Mouse (Mus musculus) heart, embryonic 10.5 days (tissue): Measurements from ENCODE around the gene Dexi. TPM values are rescaled to one million over a fixed set of nuclear protein-coding genes. Genes with fewer than 3 reads are reported as not detected.

Experiments
- DNase-seq: peaks from one replicate; pipeline ENCODE4 v3.0.0-alpha.2; 2017; ENCODE audit warnings: low spot score
- H3K27ac ChIP-seq: fragments of 300-500 bp; sonication (generic); 2 replicates; pipeline ENCODE4 v1.5.1; 2016; ENCODE audit warnings: mild to moderate bottlenecking
- H3K27me3 ChIP-seq: fragments of 300-500 bp; sonication (generic); 2 replicates; pipeline ENCODE4 v1.6.1; 2016; ENCODE audit warnings: mild to moderate bottlenecking; ENCODE audit not compliant: poor library complexity, insufficient read depth, severe bottlenecking
- H3K36me3 ChIP-seq: fragments of 300-500 bp; sonication (generic); 2 replicates; pipeline ENCODE4 v1.6.1; 2016; ENCODE audit warnings: mild to moderate bottlenecking, moderate library complexity
- H3K4me1 ChIP-seq: fragments of 300-500 bp; sonication (generic); 2 replicates; pipeline ENCODE4 v1.6.1; 2016; ENCODE audit warnings: mild to moderate bottlenecking
- H3K4me3 ChIP-seq: fragments of 300-500 bp; sonication (generic); 2 replicates; pipeline ENCODE4 v1.5.1; 2016; ENCODE audit warnings: mild to moderate bottlenecking, moderate library complexity
- H3K9me3 ChIP-seq: fragments of 300-500 bp; sonication (generic); 2 replicates; pipeline ENCODE4 v1.6.1; 2016; ENCODE audit warnings: mild to moderate bottlenecking, moderate library complexity
- WGBS: fragments of 180-500 bp; shearing (Covaris S2); methylation state at CpG from one replicate; pipeline ENCODE4 v1.1.7; 2016; 5-methylcytosine and 5-hydroxymethylcytosine counted together
- polyA plus RNA-seq: library from polyadenylated mRNA; unstranded; fragments of >200 nt; fragmentation: Nextera tagmentation; extraction: Ambion mirVana; gene quantifications from 2 replicates; pipeline ENCODE4 v1.2.1, GENCODE M21; 2016

Gene Dexi
- polyA plus RNA-seq, 1 experiment from 2014 or later: 13.8 TPM

DNA sequence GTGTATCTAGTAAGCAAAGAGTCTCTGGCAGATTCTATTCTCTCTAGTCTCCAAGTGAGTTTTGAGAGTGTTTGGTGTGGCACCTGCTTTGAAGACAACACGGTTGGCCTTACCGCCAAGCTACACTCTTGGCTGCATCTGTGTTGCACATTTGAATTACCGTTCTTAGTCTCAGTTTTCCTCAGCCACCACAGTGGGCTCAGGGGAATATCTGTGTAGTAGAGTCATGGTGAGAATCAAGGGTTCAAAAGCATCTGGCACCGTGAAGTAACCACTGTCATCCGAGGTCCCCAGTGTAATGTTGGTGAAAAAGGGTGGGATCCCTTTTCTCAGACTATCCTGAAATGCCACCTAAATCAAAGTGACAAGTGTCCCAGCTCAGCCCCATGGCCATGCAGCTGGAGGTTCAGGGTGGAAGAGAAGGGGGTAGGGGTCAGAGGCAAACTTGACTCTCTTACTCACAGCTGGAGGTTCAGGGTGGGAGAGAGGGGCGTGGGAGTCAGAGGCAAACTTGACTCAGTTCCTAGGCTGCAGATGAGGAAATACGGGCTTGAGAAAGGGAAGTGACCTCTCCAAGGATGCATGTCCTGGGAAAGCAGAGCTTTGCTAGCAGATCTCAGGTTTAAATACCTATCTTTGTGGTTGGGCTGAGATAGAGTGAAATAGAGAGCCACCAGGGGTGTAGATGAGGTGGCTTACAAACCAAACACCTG lies 53.9 kb downstream of the Dexi start:
- no peaks in the 10 kb centered on the region for H3K9me3 ChIP-seq
- 74% methylated on average over 7 of the region's 7 CpGs for WGBS
- no peak overlapping the region for H3K27ac ChIP-seq
- H3K4me3 ChIP-seq: no peak overlapping the region
- H3K4me1 ChIP-seq: peaks cover 12% of the 10 kb centered on the region
- peaks cover 39% of the 10 kb centered on the region for H3K27me3 ChIP-seq
- DNase-seq: no peak
- H3K36me3 ChIP-seq: no peaks in the 10 kb centered on the region

DNA sequence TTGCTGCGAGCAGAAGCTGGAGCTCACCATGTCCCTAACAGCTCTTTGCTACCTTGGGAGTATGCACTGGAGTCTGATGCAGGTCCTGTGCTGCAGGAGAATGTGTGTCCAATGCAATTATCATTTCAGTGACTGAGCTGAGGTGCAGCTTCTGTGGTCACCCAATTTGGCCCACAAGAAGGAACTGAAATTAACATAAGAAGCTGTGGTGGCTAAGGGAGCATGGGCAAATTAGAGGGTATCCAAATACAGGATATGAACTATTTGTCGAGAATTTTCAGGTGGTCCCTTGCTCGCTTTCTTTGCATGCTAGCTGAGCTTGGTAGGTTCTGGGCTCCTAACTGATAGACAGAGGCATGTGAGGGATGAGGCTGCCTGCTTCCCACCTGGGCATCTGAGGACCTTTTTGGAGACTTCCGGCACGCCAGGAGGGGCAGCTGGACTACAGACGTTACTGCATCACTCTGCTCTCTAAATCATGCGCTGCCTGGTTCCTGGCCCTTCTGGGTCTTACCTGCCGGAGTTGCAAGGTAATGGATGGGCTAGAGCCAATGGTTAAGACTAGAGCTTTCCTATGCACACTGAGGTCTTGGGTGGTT lies 54.9 kb downstream of the Dexi start:
- Histone ChIP-seq H3K4me1 (peaks cover 12% of the 10 kb centered on the region), H3K27me3 (peaks cover 39% of the 10 kb centered on the region), H3K9me3 (no peaks in the 10 kb centered on the region), H3K4me3 (no peak overlapping the region), H3K27ac (no peak overlapping the region), H3K36me3 (no peaks in the 10 kb centered on the region)
- DNase-seq: no peak
- WGBS: 82% methylated on average over 8 of the region's 8 CpGs

DNA sequence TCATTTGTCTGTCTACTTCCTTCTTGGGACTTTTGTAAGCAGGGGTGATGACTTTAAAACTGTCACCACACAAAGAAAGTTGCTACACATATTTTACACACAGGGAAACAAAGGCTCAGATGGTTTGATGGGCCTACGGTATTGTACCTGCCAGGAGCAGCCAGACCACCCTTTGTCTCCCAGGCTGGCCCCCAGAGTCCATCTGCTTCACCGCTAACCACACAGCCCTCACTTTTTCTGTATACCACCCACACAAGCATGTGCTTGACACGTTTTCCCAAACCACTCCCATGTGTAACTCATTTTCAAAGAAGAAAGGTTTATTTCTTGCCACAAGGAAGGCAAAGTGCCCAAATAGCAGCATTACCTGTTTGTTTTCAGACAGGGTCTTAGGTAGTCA lies 55.9 kb downstream of the Dexi start:
- H3K27ac ChIP-seq: no peak overlapping the region
- H3K27me3 ChIP-seq: peaks cover 39% of the 10 kb centered on the region
- peaks cover 12% of the 10 kb centered on the region for H3K4me1 ChIP-seq
- no peak for DNase-seq
- no peak overlapping the region for H3K4me3 ChIP-seq
- no peaks in the 10 kb centered on the region for H3K9me3 ChIP-seq
- WGBS: 75% methylated on average over 3 of the region's 3 CpGs
- no peaks in the 10 kb centered on the region for H3K36me3 ChIP-seq

DNA sequence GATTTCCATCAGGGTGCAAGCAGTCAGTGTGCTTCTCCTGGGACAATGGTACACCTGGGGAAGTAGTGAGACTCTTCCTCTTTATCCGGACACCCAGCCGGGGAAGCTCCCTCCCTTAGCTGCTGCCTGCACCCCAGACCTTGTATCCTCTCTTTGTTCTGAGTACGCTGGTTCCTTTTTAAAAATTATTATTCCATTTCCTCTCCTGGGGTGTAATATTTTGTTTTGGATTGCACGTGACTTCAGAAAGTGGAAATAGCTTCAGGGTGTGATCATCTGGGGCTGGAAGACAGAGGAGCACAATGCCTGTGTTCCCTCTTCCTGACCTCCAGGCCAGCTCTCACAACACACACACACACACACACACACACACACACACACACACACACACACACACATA lies 60.5 kb downstream of the Dexi start:
- no peak overlapping the region for H3K4me3 ChIP-seq
- DNase-seq: no peak
- H3K27ac ChIP-seq: no peak overlapping the region
- H3K27me3 ChIP-seq: no peaks in the 10 kb centered on the region
- H3K36me3 ChIP-seq: no peaks in the 10 kb centered on the region
- 66% methylated on average over 4 of the region's 4 CpGs for WGBS
- H3K4me1 ChIP-seq: no peaks in the 10 kb centered on the region
- H3K9me3 ChIP-seq: no peaks in the 10 kb centered on the region

DNA sequence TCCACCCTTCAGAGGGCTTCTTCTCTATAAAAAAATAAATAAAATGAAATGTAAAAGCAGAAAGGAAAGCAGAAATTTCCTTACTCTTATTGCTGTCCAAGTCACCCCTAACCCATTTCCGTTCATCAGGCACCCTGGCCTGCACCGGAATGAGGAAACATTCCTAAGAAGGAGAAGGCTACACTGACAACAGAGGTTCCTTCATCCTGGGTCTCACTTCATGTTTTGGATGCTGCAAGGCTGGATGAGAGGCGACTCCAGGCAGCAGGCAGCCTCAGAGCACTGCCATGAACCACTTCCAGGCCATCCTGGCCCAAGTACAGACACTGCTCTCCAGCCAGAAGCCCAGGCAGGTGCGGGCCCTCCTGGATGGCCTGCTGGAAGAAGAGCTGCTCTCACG lies 63.0 kb downstream of the Dexi start, which contains the start of gene Ciita:
Gene Ciita, plus strand, starts transcription at position 203 of the 400 bp plus-strand sequence.
- no peaks in the 10 kb centered on the region for H3K9me3 ChIP-seq
- no peaks in the 10 kb centered on the region for H3K27me3 ChIP-seq
- no peaks in the 10 kb centered on the region for H3K4me1 ChIP-seq
- no peaks in the 10 kb centered on the region for H3K36me3 ChIP-seq
- DNase-seq: no peak
- 65% methylated on average over 5 of the region's 5 CpGs for WGBS
- no peak within 1 kb of the TSS for H3K27ac ChIP-seq
- no peak within 1 kb of the TSS for H3K4me3 ChIP-seq

DNA sequence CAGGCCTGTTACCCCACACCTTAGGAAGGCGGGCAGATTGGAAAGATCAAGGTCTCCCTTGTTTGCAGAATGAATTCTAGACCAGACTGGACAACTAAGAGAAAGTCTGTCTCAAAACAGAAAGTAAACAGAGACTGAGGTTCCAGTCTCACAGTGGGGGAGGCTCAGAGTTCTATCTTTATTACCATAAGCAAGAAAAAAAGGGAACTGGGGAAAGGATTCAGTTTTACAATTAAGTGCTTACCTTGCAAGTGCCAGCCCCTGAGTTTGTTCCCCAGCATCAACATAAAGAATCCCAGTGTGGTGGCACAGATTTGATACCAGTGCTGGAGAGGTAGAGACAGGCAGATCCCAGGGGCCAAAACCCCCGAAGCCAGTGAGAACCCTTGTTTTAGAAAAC lies 66.9 kb downstream of the Dexi start:
- WGBS: 66% methylated on average over 2 of the region's 2 CpGs
- no peak for DNase-seq
- H3K9me3 ChIP-seq: no peaks in the 10 kb centered on the region
- H3K4me1 ChIP-seq: no peaks in the 10 kb centered on the region
- H3K27me3 ChIP-seq: no peaks in the 10 kb centered on the region
- H3K27ac ChIP-seq: no peak overlapping the region
- no peak overlapping the region for H3K4me3 ChIP-seq
- no peaks in the 10 kb centered on the region for H3K36me3 ChIP-seq

DNA sequence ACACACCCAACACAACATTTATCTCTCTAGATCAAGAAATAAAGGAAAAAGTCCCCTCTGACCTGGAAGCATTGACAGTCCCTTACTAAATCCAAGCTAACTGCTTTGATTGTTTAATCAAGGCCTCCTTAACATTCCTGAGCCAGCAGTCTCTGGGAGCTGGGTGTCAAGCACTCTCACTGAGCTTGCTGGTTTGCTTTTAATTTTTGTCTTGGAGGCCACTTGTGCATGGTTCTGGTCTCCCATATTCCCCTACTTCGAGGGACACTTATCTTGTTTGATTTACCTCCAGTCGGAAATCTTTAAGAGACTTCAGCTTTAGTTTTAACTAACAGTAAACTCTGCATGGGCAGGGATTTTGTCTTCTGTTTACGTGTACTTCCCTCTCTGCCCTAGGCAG lies 67.9 kb downstream of the Dexi start:
- Histone ChIP-seq H3K4me3 (no peak overlapping the region), H3K9me3 (no peaks in the 10 kb centered on the region), H3K4me1 (no peaks in the 10 kb centered on the region), H3K27ac (no peak overlapping the region), H3K27me3 (no peaks in the 10 kb centered on the region), H3K36me3 (no peaks in the 10 kb centered on the region)
- 68% methylated on average over 3 of the region's 3 CpGs for WGBS
- DNase-seq: no peak

DNA sequence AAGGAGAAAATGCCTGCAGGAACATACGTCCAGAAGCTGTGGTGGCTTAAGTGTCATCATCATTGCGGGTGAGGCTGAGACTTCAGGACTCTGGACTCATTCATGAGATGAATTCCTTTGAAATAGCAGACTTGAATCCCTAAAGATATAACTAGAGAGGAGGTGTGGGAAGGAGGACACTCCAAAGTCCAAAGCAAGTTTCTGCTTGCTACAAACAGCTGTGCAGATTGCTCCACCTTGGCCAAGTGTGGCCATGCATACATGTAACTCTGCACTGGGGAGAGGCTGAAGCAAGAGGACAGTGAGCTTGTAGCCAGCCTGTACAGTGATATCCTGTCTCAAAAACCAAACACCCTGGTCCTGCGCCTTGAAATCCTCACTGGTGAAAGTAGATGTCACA lies 70.9 kb downstream of the Dexi start:
- H3K4me1 ChIP-seq: no peaks in the 10 kb centered on the region
- H3K27me3 ChIP-seq: no peaks in the 10 kb centered on the region
- no peak for DNase-seq
- H3K4me3 ChIP-seq: no peak overlapping the region
- no peak overlapping the region for H3K27ac ChIP-seq
- no peaks in the 10 kb centered on the region for H3K9me3 ChIP-seq
- 83% methylated on average over 3 of the region's 3 CpGs for WGBS
- no peaks in the 10 kb centered on the region for H3K36me3 ChIP-seq

DNA sequence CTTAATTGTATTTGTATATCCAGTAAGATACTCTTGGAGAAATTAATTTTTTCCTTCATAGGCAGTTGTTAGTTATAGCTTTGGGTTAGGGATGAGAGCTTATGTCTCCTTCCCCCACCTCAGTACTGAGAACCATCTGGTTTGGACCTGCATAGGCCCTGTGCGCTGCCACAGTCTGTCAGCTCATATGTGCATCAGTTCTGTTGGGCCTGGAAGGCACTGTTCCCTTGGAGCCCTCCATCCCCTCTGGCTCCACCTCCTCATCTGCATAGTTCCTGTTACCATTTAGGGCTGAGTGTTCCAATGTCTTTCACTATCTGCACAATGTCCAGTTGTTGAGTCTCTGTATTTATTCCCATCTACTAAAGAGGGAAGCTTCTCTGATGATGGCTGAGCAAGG lies 74.7 kb downstream of the Dexi start:
- WGBS: 59% methylated on average over 1 of the region's 1 CpGs
- Histone ChIP-seq H3K36me3 (no peaks in the 10 kb centered on the region), H3K4me3 (no peak overlapping the region), H3K27me3 (no peaks in the 10 kb centered on the region), H3K4me1 (no peaks in the 10 kb centered on the region), H3K27ac (no peak overlapping the region), H3K9me3 (no peaks in the 10 kb centered on the region)
- DNase-seq: no peak

DNA sequence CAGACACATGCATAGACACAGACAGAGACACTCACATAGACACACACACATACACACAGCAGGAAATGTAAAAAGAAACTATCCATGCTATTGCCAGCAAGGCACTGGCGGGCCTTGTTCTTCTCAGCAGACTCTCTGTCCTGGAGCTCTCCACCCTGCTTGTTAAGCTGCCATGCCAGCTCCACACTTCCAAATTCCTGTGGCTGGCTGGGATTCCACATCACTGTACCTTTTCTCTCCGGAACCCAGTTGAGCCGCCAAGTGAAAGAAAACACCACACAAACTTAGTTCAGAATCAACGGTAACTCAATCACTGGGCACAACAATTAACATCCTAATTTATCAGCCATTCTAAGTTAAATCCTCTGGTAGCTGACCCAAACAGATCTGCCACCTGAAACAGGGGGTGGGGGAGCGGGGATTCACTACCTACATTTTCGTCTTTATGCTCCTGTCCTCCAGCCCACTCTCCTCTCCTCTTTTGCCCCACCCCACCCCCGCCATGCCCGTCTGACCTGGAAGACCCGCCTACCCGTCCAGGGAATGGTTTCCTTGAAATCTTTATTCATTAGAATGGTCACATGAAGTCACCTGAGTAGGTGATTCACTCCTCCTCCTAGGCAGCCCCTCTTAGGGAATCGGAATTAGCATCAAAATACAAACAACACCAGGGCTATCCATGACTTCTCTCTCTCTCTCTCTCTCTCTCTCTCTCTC lies 75.3 kb downstream of the Dexi start:
- Histone ChIP-seq H3K4me3 (no peak overlapping the region), H3K27me3 (no peaks in the 10 kb centered on the region), H3K4me1 (no peaks in the 10 kb centered on the region), H3K27ac (no peak overlapping the region), H3K9me3 (no peaks in the 10 kb centered on the region), H3K36me3 (no peaks in the 10 kb centered on the region)
- 27% methylated on average over 11 of the region's 11 CpGs for WGBS
- no peak for DNase-seq

DNA sequence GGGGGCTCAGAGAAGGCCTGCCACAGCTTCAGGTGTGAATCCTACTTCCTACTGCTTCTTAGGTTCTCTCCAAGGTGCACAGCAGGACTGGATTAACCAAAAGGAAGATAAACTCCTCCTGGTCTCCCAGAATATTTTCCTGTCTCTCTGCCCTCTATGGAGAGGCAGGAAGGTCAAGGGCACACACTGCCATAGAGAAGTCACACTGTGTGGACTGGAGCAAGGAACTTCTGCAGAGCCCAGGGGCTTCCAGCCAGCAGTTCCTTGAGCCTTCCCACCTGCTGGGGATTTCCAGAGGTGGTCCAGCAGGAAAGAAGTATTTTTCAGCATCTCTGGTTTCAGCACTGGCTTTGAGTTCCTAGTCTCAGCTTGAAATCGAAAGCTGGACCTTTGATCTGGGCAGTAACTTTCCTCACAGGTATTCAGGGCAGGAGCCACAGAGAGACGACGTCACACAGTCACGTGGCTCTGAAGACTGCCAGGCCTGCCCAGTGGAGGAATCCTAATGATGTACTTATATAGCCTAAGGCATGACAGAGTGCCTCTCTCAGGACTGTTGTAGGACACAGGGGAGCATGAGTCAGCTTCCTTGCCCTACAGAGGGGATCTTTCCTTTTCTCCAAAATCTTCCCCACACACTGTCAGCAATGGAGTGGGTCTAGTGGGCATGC lies 77.7 kb downstream of the Dexi start:
- DNase-seq: no peak
- Histone ChIP-seq H3K27me3 (no peaks in the 10 kb centered on the region), H3K9me3 (no peaks in the 10 kb centered on the region), H3K4me3 (no peak overlapping the region), H3K4me1 (no peaks in the 10 kb centered on the region), H3K36me3 (no peaks in the 10 kb centered on the region), H3K27ac (no peak overlapping the region)
- WGBS: 17% methylated on average over 4 of the region's 4 CpGs

DNA sequence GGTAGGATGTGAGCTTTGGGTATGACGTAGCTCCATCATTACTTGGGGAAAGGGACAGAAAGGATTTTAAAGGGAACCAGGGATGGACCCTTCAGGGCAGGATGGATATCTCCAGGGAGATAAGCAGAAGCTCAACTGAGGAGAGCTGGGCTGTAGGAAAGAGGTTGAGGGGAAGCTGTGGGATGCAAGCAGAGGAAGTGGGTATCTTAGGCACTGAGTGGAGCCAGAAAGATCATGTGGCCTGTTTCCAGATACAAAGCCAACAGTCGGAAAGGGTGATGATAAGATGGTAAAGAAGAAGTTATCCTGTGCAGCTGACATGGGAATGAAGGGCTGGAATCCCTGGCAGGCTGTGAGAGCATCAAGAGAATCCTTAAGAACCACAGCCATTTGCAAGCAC lies 81.7 kb downstream of the Dexi start:
- H3K27ac ChIP-seq: no peak overlapping the region
- no peaks in the 10 kb centered on the region for H3K9me3 ChIP-seq
- DNase-seq: no peak
- WGBS: 40% methylated on average over 2 of the region's 2 CpGs
- no peaks in the 10 kb centered on the region for H3K4me1 ChIP-seq
- no peak overlapping the region for H3K4me3 ChIP-seq
- no peaks in the 10 kb centered on the region for H3K36me3 ChIP-seq
- H3K27me3 ChIP-seq: no peaks in the 10 kb centered on the region

DNA sequence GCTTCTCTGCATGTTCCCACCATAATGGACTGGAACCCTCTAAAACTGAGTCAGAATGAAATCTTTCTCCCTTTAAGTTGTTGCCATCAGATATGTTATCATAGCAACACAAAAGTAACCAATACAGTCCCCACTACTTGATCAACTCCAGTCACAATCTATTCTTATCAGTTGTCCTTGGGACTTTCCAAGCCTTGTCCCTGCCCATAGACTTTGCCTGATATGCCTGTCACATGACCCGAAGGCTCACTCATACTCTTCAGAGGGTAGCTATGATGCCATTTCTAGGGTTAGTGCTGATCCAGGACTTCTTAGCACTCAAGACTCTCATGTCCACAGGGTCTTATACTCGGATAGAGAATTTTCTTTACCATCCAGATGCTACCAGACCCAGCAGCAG lies 82.7 kb downstream of the Dexi start:
- no peak for DNase-seq
- no peaks in the 10 kb centered on the region for H3K36me3 ChIP-seq
- H3K4me3 ChIP-seq: no peak overlapping the region
- H3K27me3 ChIP-seq: no peaks in the 10 kb centered on the region
- WGBS: 72% methylated on average over 2 of the region's 2 CpGs
- no peaks in the 10 kb centered on the region for H3K9me3 ChIP-seq
- H3K4me1 ChIP-seq: no peaks in the 10 kb centered on the region
- H3K27ac ChIP-seq: no peak overlapping the region
